Mouse (Mus musculus) thymus, adult 2 months (tissue): ENCODE data around the gene Pla2g6. TPM values are rescaled to one million over a fixed set of nuclear protein-coding genes. Genes with fewer than 3 reads are reported as not detected.

Experiments used
- DNase-seq: peaks from one replicate; pipeline ENCODE4 v3.0.0; 2021
- H3K27ac ChIP-seq: fragments of 200-500 bp; 2 replicates; pipeline ENCODE4 v1.5.1; 2012; ENCODE audit warnings: low read length, control low read depth; ENCODE audit not compliant: control insufficient read depth, insufficient read depth
- H3K27me3 ChIP-seq: fragments of 200-500 bp; 2 replicates; pipeline ENCODE4 v1.6.1; 2012; ENCODE audit warnings: mild to moderate bottlenecking, low read length, moderate library complexity, mixed read lengths; ENCODE audit not compliant: control insufficient read depth, insufficient read depth
- H3K36me3 ChIP-seq: fragments of 200-500 bp; 2 replicates; pipeline ENCODE4 v1.6.1; 2012; ENCODE audit warnings: mild to moderate bottlenecking, low read length, moderate library complexity; ENCODE audit not compliant: control insufficient read depth, insufficient read depth
- H3K4me1 ChIP-seq: fragments of 200-500 bp; replicated peaks from 2 replicates; pipeline ENCODE4 v1.6.1; 2012; ENCODE audit warnings: low read length; ENCODE audit not compliant: control insufficient read depth, insufficient read depth
- H3K4me3 ChIP-seq: fragments of 200-500 bp; 2 replicates; pipeline ENCODE4 v1.5.1; 2012; ENCODE audit warnings: mild to moderate bottlenecking, low read length, control low read depth, moderate library complexity; ENCODE audit not compliant: control insufficient read depth, insufficient read depth
- CTCF ChIP-seq: fragments of 200-500 bp; IDR thresholded peaks from 2 replicates; pipeline ENCODE4 v1.5.1; 2012; ENCODE audit warnings: mild to moderate bottlenecking, control low read depth, low read length, moderate library complexity, borderline replicate concordance; ENCODE audit not compliant: control insufficient read depth, poor library complexity, insufficient read depth; ENCODE audit errors: extremely low read depth
- POLR2A ChIP-seq: fragments of 200-500 bp; IDR thresholded peaks from 2 replicates; pipeline ENCODE4 v1.6.1; 2012; ENCODE audit warnings: mild to moderate bottlenecking, low read length, control low read depth, moderate library complexity; ENCODE audit not compliant: control insufficient read depth, poor library complexity, insufficient read depth; ENCODE audit errors: extremely low read depth
- WGBS: fragments of 180-500 bp; shearing (Covaris S2); methylation state at CpG from one replicate; pipeline ENCODE4 v1.1.7; 2018; 5-methylcytosine and 5-hydroxymethylcytosine counted together
- polyA plus RNA-seq: library from polyadenylated mRNA; depleted of rRNA; stranded (reverse); fragments of >200 nt; gene quantifications from 2 replicates; pipeline ENCODE4 v1.2.3, GENCODE M21; 2012

Pla2g6 gene
- polyA plus RNA-seq, 1 experiment: 71.4 TPM

DNA sequence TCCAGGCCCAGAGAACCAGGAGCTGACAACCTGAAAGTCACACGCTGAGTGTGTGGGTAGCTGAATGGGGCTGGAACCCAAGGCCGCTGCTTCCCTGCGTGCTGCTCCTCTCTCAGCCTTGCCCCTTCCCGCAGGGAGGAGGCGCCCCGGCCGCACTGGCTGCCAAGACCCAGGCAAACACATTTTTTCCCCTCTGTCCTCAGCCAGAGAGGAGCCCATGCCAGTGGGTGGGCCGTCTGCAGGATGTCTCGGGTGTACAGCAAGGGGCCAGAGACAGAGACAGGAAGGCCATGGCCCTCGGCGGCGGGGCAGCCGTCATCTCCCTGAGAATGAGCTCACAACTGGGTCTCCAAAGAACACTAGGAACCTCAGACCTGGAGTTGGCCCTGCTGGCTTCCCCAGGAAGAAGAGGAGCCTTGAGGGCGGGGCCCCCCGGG lies 23.2 kb upstream of the Pla2g6 start:
- no peak for TF ChIP-seq POLR2A
- no peak for TF ChIP-seq CTCF
- Histone ChIP-seq H3K4me3 (no peak overlapping the region), H3K36me3 (no peaks in the 10 kb centered on the region), H3K4me1 (peaks cover 31% of the 10 kb centered on the region), H3K27me3 (no peaks in the 10 kb centered on the region), H3K27ac (no peak overlapping the region)
- 80% methylated on average over 15 of the region's 15 CpGs for WGBS
- DNase-seq: no peak

DNA sequence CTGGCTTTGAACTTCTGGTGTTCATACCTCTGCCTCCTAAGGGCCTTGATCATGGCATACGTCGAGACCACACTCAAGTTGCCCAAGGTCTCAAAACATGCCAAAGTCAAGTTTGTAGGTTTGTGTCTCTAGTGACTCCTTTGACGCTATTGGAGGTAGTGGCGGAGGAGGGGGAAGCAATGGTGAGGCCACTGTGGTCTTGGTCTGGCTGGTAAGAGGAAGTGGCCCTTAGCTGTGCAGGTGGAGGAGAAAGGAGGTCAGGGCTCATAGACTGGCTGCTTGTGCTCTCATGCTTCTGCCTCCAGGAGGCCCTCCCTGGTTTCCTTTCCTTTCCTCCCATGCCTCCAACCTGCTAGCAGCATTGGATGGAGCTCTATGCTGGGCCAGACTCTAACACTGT lies 22.7 kb upstream of the Pla2g6 start:
- H3K36me3 ChIP-seq: no peaks in the 10 kb centered on the region
- no peaks in the 10 kb centered on the region for H3K27me3 ChIP-seq
- WGBS: 87% methylated on average over 4 of the region's 4 CpGs
- no peak for TF ChIP-seq POLR2A
- TF ChIP-seq CTCF: no peak
- peaks cover 27% of the 10 kb centered on the region for H3K4me1 ChIP-seq
- no peak overlapping the region for H3K4me3 ChIP-seq
- H3K27ac ChIP-seq: no peak overlapping the region
- DNase-seq: no peak

GRCm38 (mm10) chr15:79348651-79349050 lies 20.5 kb upstream of the Pla2g6 start:
- H3K4me3 ChIP-seq: no peak overlapping the region

GRCm38 (mm10) chr15:79347845-79348506 lies 19.8 kb upstream of the Pla2g6 start:
- TF ChIP-seq POLR2A: peak; percentile 23; the same call in 1 of the 2 replicates
- TF ChIP-seq CTCF: no peak; the same call in 1 of the 2 replicates
- Histone ChIP-seq H3K27ac (peak overlapping the region; percentile 50; the same call in 1 of the 2 replicates), H3K4me1 (peaks cover 25% of the 10 kb centered on the region), H3K36me3 (no peaks in the 10 kb centered on the region), H3K27me3 (no peaks in the 10 kb centered on the region), H3K4me3 (peak overlapping the region; percentile 92)
- 2% methylated on average over 46 of the region's 46 CpGs for WGBS
- peak; percentile 76 for DNase-seq

More at GRCm38 (mm10) chr15:79348651-79349050, 20.5 kb upstream of the Pla2g6 start:
- no peak overlapping the region for H3K27ac ChIP-seq
- no peaks in the 10 kb centered on the region for H3K36me3 ChIP-seq
- no peaks in the 10 kb centered on the region for H3K27me3 ChIP-seq
- no peak for TF ChIP-seq POLR2A
- no peak for TF ChIP-seq CTCF
- 85% methylated on average over 8 of the region's 8 CpGs for WGBS
- peaks cover 25% of the 10 kb centered on the region for H3K4me1 ChIP-seq
- DNase-seq: no peak

DNA sequence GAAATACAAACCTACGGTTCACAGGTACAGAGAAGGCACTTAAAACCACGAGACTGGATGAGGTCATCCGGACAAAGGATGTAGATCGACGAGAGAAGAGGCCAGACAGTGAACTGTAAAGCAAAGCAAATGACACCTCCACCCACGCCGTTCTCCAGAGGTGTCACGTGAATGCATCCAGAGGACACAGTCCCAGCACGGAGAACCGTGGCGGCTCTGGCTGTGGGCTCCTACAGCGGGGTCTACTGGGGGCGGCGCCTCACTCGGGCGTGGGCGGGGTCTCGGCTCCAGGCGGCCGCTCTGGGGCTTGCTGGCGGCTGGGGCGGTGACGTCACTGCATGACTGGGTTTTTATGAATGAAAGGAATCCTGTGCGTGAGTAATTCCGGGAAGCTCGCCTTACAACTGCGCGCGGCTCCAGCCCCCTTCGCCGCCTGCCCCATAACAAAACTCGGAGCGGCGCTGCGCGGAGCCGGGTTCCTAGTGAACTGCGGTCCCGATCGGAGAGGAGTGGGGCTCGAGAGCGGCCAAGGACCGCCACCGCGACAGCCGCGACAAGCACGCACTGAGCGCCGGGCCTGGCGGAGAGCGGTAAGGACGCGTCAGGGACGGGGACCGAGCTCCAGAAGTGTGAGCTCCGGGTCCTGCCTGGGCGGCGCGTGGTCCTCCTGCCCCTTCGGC lies 19.1 kb upstream of the Pla2g6 start:
- peak overlapping the region; percentile 50; the same call in 1 of the 2 replicates for H3K27ac ChIP-seq
- peak overlapping the region; percentile 92 for H3K4me3 ChIP-seq
- TF ChIP-seq POLR2A (0 out of 2 replicates have a peak, but pooled peaks have one; percentile 7), CTCF (peak; percentile 9; the same call in 1 of the 2 replicates)
- under 1% methylated on average over 61 of the region's 61 CpGs for WGBS
- H3K27me3 ChIP-seq: no peaks in the 10 kb centered on the region
- peaks cover 27% of the 10 kb centered on the region for H3K4me1 ChIP-seq
- no peaks in the 10 kb centered on the region for H3K36me3 ChIP-seq
- DNase-seq: peak; percentile 96

GRCm38 (mm10) chr15:79346051-79346793 lies 18.0 kb upstream of the Pla2g6 start, which contains the start of gene Maff:
Gene Maff (plus strand): TSS chr15:79346621.
- DNase-seq: no peak
- no peak for TF ChIP-seq POLR2A
- no peak for TF ChIP-seq CTCF
- H3K4me1 ChIP-seq: peaks cover 23% of the 10 kb centered on the region
- peak within 1 kb of the TSS; percentile 92 for H3K4me3 ChIP-seq
- H3K27ac ChIP-seq: peak within 1 kb of the TSS; percentile 50; the same call in 1 of the 2 replicates
- no peaks in the 10 kb centered on the region for H3K36me3 ChIP-seq
- 69% methylated on average over 8 of the region's 8 CpGs for WGBS
- H3K27me3 ChIP-seq: no peaks in the 10 kb centered on the region
